Mouse (Mus musculus): ENCODE data around the gene Ucp2.

- TF ChIP-seq CTCF (IDR thresholded peaks at IDR 0.05; ENCODE audit: control insufficient read depth, insufficient read depth, insufficient read length) (no peak), MAX (IDR thresholded peaks at IDR 0.05) (no peak), USF1 (IDR thresholded peaks at IDR 0.05; ENCODE audit: low read depth) (no peak)
Observed at GRCm38 (mm10) chr7:100484493-100484892, 8.6 kb upstream of the Ucp2 start.
